Mouse (Mus musculus) embryonic facial prominence, embryonic 14.5 days (tissue): ENCODE results near the gene Hoxa11. TPM values are rescaled to one million over a fixed set of nuclear protein-coding genes. Genes with fewer than 3 reads are reported as not detected.

Experiments
- ATAC-seq: fragments of 200-750 bp; cut with Nextera tagmentation; 2 replicates; pipeline ENCODE4 v1.8.0; 2017; ENCODE audit warnings: low read depth, moderate number of reproducible peaks, moderate TSS enrichment
- DNase-seq: peaks from one replicate; pipeline ENCODE4 v3.0.0-alpha.2; 2015; ENCODE audit warnings: low spot score
- H3K27ac ChIP-seq: fragments of 300-500 bp; sonication (generic); replicated peaks from 2 replicates; pipeline ENCODE4 v1.5.1; 2014; ENCODE audit warnings: low read depth, mild to moderate bottlenecking, low read length, moderate library complexity
- H3K27me3 ChIP-seq: fragments of 300-500 bp; sonication (generic); replicated peaks from 2 replicates; pipeline ENCODE4 v1.6.1; 2014; ENCODE audit warnings: low read length; ENCODE audit not compliant: control insufficient read depth, insufficient read depth
- H3K36me3 ChIP-seq: fragments of 300-500 bp; sonication (generic); 2 replicates; pipeline ENCODE4 v1.6.1; 2014; ENCODE audit warnings: low read length, mixed read lengths; ENCODE audit not compliant: control insufficient read depth, insufficient read depth
- H3K4me1 ChIP-seq: fragments of 300-500 bp; sonication (generic); 2 replicates; pipeline ENCODE4 v1.6.1; 2014; ENCODE audit warnings: antibody characterized with exemption, low read length; ENCODE audit not compliant: control insufficient read depth, insufficient read depth
- H3K4me2 ChIP-seq: fragments of 300-500 bp; sonication (generic); 2 replicates; pipeline ENCODE4 v1.6.1; 2014; ENCODE audit warnings: low read depth, mild to moderate bottlenecking, low read length, moderate library complexity, mixed read lengths
- H3K4me3 ChIP-seq: fragments of 300-500 bp; sonication (generic); 2 replicates; pipeline ENCODE4 v1.5.1; 2014; ENCODE audit warnings: low read depth, mild to moderate bottlenecking, low read length
- H3K9ac ChIP-seq: fragments of 300-500 bp; sonication (generic); 2 replicates; pipeline ENCODE4 v1.6.1; 2014; ENCODE audit warnings: low read depth, mild to moderate bottlenecking, low read length, moderate library complexity, mixed read lengths
- H3K9me3 ChIP-seq: fragments of 300-500 bp; sonication (generic); 2 replicates; pipeline ENCODE4 v1.6.1; 2016; ENCODE audit warnings: low read length; ENCODE audit not compliant: control insufficient read depth
- WGBS: fragments of 180-500 bp; shearing (Covaris S2); extraction: QIAGEN DNeasy Blood & Tissue Kit; methylation state at CpG from one replicate; pipeline ENCODE4 v1.1.7; 2014; 5-methylcytosine and 5-hydroxymethylcytosine counted together
- polyA plus RNA-seq: library from polyadenylated mRNA; unstranded; fragments of >200 nt; fragmentation: Nextera tagmentation; extraction: Ambion mirVana; gene quantifications from 2 replicates; pipeline ENCODE4 v1.2.1, GENCODE M21; 2014

The Hoxa11 gene
- polyA plus RNA-seq, 1 experiment from 2014 or later, result not detected

DNA sequence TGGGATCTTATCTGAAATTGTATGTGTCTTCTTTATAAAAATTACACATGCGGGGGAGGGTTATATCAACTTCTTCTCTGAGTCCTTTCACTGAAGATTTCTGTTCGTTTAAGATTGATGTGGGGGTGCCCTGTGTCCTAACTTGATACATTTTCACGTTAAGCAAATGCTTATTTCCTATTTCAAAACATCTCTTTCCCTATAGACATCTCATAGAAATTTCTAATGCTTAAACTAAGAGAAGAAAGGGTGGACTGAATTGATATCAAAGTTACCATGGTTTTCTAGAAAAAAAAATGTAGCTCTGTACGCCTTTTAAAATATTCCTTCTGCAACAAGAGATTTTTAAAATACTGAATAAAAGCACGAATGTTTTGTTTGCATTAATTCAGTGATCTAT lies 21.6 kb upstream of the Hoxa11 start:
- no peak overlapping the region for H3K9ac ChIP-seq
- H3K27me3 ChIP-seq, result peaks cover 98% of the 10 kb centered on the region
- no peak for ATAC-seq
- H3K4me3 ChIP-seq, result no peak overlapping the region
- WGBS, result 14% methylated on average over 5 of the region's 5 CpGs
- H3K27ac ChIP-seq, result no peak overlapping the region
- no peak for DNase-seq
- H3K36me3 ChIP-seq, result no peaks in the 10 kb centered on the region
- no peak overlapping the region for H3K4me2 ChIP-seq
- no peaks in the 10 kb centered on the region for H3K4me1 ChIP-seq
- H3K9me3 ChIP-seq, result no peaks in the 10 kb centered on the region

GRCm38 (mm10) chr6:52266666-52266985 lies 21.0 kb upstream of the Hoxa11 start:
- H3K36me3 ChIP-seq, result no peaks in the 10 kb centered on the region
- no peaks in the 10 kb centered on the region for H3K4me1 ChIP-seq
- H3K27ac ChIP-seq, result no peak overlapping the region
- ATAC-seq (no peak), DNase-seq (no peak)
- 1% methylated on average over 9 of the region's 9 CpGs for WGBS
- H3K4me3 ChIP-seq, result no peak overlapping the region
- peaks cover 99% of the 10 kb centered on the region for H3K27me3 ChIP-seq
- no peaks in the 10 kb centered on the region for H3K9me3 ChIP-seq
- no peak overlapping the region for H3K9ac ChIP-seq
- H3K4me2 ChIP-seq, result no peak overlapping the region

GRCm38 (mm10) chr6:52265913-52266665 lies 20.5 kb upstream of the Hoxa11 start:
- Histone ChIP-seq H3K36me3 (no peaks in the 10 kb centered on the region), H3K4me3 (no peak overlapping the region), H3K4me2 (no peak overlapping the region), H3K9ac (no peak overlapping the region), H3K27me3 (peaks cover 99% of the 10 kb centered on the region), H3K4me1 (no peaks in the 10 kb centered on the region), H3K9me3 (no peaks in the 10 kb centered on the region), H3K27ac (no peak overlapping the region)
- DNase-seq (no peak), ATAC-seq (no peak)
- under 1% methylated on average over 19 of the region's 19 CpGs for WGBS

- Histone ChIP-seq H3K27me3 (peaks cover 98% of the 10 kb centered on the region), H3K9me3 (no peaks in the 10 kb centered on the region), H3K36me3 (no peaks in the 10 kb centered on the region), H3K9ac (no peak overlapping the region), H3K4me2 (no peak overlapping the region), H3K27ac (no peak overlapping the region), H3K4me3 (no peak overlapping the region), H3K4me1 (no peaks in the 10 kb centered on the region)
- no peak for DNase-seq
- ATAC-seq, result no peak
- 2% methylated on average over 18 of the region's 18 CpGs for WGBS
Measured at GRCm38 (mm10) chr6:52265306-52265912, 19.8 kb upstream of the Hoxa11 start.

GRCm38 (mm10) chr6:52264106-52264790 lies 18.6 kb upstream of the Hoxa11 start:
- H3K9me3 ChIP-seq, result no peaks in the 10 kb centered on the region
- H3K4me2 ChIP-seq, result no peak overlapping the region
- no peak for DNase-seq
- 4% methylated on average over 5 of the region's 5 CpGs for WGBS
- peaks cover 95% of the 10 kb centered on the region for H3K27me3 ChIP-seq
- no peak overlapping the region for H3K9ac ChIP-seq
- H3K4me3 ChIP-seq, result no peak overlapping the region
- no peak overlapping the region for H3K27ac ChIP-seq
- H3K4me1 ChIP-seq, result no peaks in the 10 kb centered on the region
- no peak for ATAC-seq
- H3K36me3 ChIP-seq, result no peaks in the 10 kb centered on the region

DNA sequence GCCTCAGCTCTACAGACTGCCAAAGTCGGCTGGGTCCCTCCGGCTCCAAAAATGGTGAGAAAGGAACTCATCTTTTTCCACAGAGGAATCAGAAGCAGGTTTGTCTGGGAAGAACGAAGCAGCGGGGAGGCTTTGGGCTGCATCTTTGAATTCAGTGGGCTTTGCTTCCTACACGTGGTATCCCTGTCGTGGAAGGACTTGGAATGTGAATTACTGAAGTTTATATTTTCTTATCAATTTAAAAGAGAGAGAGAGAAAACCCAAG lies 17.6 kb upstream of the Hoxa11 start:
- Histone ChIP-seq H3K27ac (no peak overlapping the region), H3K9ac (no peak overlapping the region), H3K4me2 (no peak overlapping the region), H3K4me3 (no peak overlapping the region), H3K36me3 (no peaks in the 10 kb centered on the region), H3K27me3 (peaks cover 95% of the 10 kb centered on the region), H3K4me1 (no peaks in the 10 kb centered on the region), H3K9me3 (no peaks in the 10 kb centered on the region)
- ATAC-seq (no peak), DNase-seq (no peak)
- WGBS, result 4% methylated on average over 6 of the region's 6 CpGs

DNA sequence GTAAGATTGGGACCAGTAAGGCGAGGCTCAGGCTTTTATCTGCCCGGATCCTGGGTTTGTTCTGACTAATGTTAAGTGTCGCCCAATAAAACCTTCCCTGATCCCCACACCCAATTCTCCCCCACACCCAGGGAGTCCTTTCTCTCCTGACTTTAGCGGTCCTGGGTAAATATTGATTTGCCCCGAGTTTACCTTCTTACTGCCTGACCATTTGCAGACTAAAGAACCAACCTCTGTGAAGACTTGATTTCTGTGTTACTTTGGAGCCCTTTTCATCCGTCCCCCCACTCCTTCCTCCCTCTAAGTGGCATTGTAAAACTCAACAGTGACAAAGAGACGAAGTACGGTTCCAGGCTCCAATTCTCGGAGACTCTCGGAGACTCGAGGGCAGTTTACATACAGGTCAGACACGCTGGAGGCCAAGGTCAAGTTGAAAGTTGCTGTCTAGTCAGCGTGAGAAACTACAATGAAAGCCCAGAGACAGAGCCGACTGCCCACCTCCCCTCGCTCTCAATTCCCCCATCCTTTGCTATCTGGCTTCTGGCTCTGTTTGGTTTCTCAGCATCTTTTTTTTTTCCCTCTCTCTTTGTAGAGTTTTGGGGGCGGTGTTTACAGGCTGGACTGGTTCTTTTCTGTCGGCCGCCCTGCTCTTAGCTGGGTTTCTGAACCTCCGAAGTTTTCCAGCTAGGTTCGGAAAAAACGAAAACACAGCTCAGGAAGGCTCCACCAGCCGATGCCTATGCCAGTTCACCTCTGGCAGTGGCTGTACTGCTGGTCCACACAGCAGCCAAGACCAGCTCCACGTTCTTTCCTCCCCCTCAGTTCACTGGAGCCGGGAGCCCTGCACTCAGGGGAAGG lies 17.1 kb upstream of the Hoxa11 start:
- Histone ChIP-seq H3K4me3 (no peak overlapping the region), H3K27me3 (peaks cover 95% of the 10 kb centered on the region)

DNA sequence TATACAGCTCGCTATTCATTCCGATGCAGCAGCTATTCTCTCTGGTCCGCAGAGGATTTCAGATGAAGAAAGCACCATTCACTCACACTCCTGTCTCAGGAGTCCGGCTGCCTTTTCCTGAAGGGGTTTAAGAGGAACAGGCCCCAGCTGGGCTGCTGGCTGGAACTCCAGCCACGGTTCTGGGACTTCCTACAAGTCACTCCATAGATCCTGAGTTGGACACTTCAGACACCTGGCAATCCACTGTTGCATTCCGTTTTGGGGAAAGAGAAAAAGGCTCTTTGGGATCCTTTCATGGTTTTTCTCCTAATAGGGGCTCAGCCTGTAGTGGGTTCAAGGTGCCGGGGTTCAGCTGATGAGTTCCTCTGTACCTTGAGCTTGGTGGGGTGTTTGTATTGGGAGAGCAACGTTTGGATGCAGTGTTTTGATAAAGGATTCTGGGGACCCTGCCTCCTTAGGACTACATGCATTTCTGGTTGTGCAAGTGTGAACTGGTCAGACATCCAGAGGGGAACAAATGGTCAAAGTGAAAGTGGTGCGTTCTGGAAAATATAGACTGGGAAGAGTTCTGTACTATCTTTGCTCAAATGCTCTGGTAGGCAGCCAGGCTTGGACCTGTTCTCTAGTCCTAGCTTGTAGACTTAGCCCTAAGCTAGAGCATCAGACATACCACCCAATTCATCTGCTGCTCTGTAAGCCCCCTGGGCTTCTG lies 16.3 kb upstream of the Hoxa11 start:
- Histone ChIP-seq H3K4me3 (no peak overlapping the region), H3K27me3 (peaks cover 95% of the 10 kb centered on the region), H3K4me2 (no peak overlapping the region), H3K4me1 (no peaks in the 10 kb centered on the region), H3K27ac (no peak overlapping the region), H3K9me3 (no peaks in the 10 kb centered on the region), H3K36me3 (no peaks in the 10 kb centered on the region), H3K9ac (no peak overlapping the region)
- DNase-seq (no peak), ATAC-seq (no peak)
- WGBS, result 1% methylated on average over 9 of the region's 9 CpGs

More for the DNA sequence above, 17.1 kb upstream of the Hoxa11 start:
- Histone ChIP-seq H3K9me3 (no peaks in the 10 kb centered on the region), H3K27ac (no peak overlapping the region), H3K9ac (no peak overlapping the region), H3K36me3 (no peaks in the 10 kb centered on the region), H3K4me1 (no peaks in the 10 kb centered on the region), H3K4me2 (no peak overlapping the region)
- ATAC-seq, result no peak
- DNase-seq, result no peak
- WGBS, result 2% methylated on average over 24 of the region's 24 CpGs
